Mouse (Mus musculus) mouse embryonic stem cell (cell line): ENCODE measurements at regions not wholly inside any gene's neighbourhood (a gene's known extent, or its start where the extent isn't known, plus 50 kb on each side); places are given as distances from the start of the nearest gene placed in this dataset.
"Not testable (repeated sequence)": the region's sequence is repeated elsewhere in the genome, so short reads cannot be mapped to it uniquely, and the experiment has no call there.

Source experiments
- in situ Hi-C, 2 experiments: fragments of 300-500 bp; cut with MboI; formaldehyde crosslinking; loops; 1 replicate in 1 of 2; 3 replicates in 1 of 2; pipeline ENCODE4 v1.14.3; 2019 to 2020; ENCODE audit warnings: low sequenced_read_pairs in 2 of 2, low pct_unique_long_range_greater_than_20kb in 1 of 2, mixed read lengths in 1 of 2; ENCODE audit not compliant: unreplicated experiment in 1 of 2

- in situ Hi-C loops: not testable (repeated sequence)
Observed at GRCm38 (mm10) chr14:14478159-14478558, 77.1 kb downstream of the Olfr721-ps1 start.

GRCm38 (mm10) chr14:14481840-14482239 is 80.7 kb downstream of the Olfr721-ps1 start:
- in situ Hi-C loops: no loop called here

- in situ Hi-C loops: no loop called here
Observed at GRCm38 (mm10) chr14:14486356-14486755, 85.3 kb downstream of the Olfr721-ps1 start.

- in situ Hi-C loops: no loop called here
Observed at GRCm38 (mm10) chr14:14490501-14490900, 89.4 kb downstream of the Olfr721-ps1 start.

- in situ Hi-C loops: no loop called here
Observed at GRCm38 (mm10) chr14:14492041-14492440, 90.9 kb downstream of the Olfr721-ps1 start.

GRCm38 (mm10) chr14:14511927-14512326 is 110.8 kb downstream of the Olfr721-ps1 start:
- in situ Hi-C loops: no loop called here

GRCm38 (mm10) chr14:14513056-14513455 is 112.0 kb downstream of the Olfr721-ps1 start:
- in situ Hi-C loops: no loop called here

- in situ Hi-C loops: no loop called here
Observed at GRCm38 (mm10) chr14:14513498-14513897, 112.4 kb downstream of the Olfr721-ps1 start.

GRCm38 (mm10) chr14:14514440-14515172 is 113.5 kb downstream of the Olfr721-ps1 start:
- in situ Hi-C loops: no loop called here

GRCm38 (mm10) chr14:14515363-14515762 is 114.3 kb downstream of the Olfr721-ps1 start:
- in situ Hi-C loops: no loop called here

GRCm38 (mm10) chr14:14515918-14516317 is 114.8 kb downstream of the Olfr721-ps1 start:
- in situ Hi-C loops: no loop called here

- in situ Hi-C loops: no loop called here
Observed at GRCm38 (mm10) chr14:14518027-14518426, 116.9 kb downstream of the Olfr721-ps1 start.

- in situ Hi-C loops: no loop called here
Observed at GRCm38 (mm10) chr14:14518841-14519240, 117.7 kb downstream of the Olfr721-ps1 start.

GRCm38 (mm10) chr14:14520195-14520594 is 119.1 kb downstream of the Olfr721-ps1 start:
- in situ Hi-C loops: no loop called here

- in situ Hi-C loops: not testable (repeated sequence)
Observed at GRCm38 (mm10) chr14:14521331-14521730, 120.2 kb downstream of the Olfr721-ps1 start.

- in situ Hi-C loops: no loop called here
Observed at GRCm38 (mm10) chr14:14525225-14525624, 124.1 kb downstream of the Olfr721-ps1 start.

- in situ Hi-C loops: no loop called here
Observed at GRCm38 (mm10) chr14:14528437-14528836, 127.3 kb downstream of the Olfr721-ps1 start.

GRCm38 (mm10) chr14:14541206-14541605 is 140.1 kb downstream of the Olfr721-ps1 start:
- in situ Hi-C loops: no loop called here

- in situ Hi-C loops: no loop called here
Observed at GRCm38 (mm10) chr14:14541705-14542104, 140.6 kb downstream of the Olfr721-ps1 start.

GRCm38 (mm10) chr14:14544236-14544635 is 143.1 kb downstream of the Olfr721-ps1 start:
- in situ Hi-C loops: no loop called here
